Mouse (Mus musculus) forebrain, embryonic 13.5 days (tissue): ENCODE data around the gene Lcmt2. TPM values are rescaled to one million over a fixed set of nuclear protein-coding genes. Genes with fewer than 3 reads are reported as not detected.

Source experiments
- ATAC-seq: fragments of 200-750 bp; cut with Nextera tagmentation; 2 replicates; pipeline ENCODE4 v1.8.0; 2017
- H3K27ac ChIP-seq: fragments of 300-500 bp; sonication (generic); 2 replicates; pipeline ENCODE4 v1.5.1; 2015; ENCODE audit warnings: inconsistent platforms, mild to moderate bottlenecking, moderate library complexity
- H3K27me3 ChIP-seq: fragments of 300-500 bp; sonication (generic); 2 replicates; pipeline ENCODE4 v1.6.1; 2015; ENCODE audit warnings: mild to moderate bottlenecking, inconsistent platforms
- H3K36me3 ChIP-seq: fragments of 300-500 bp; sonication (generic); 2 replicates; pipeline ENCODE4 v1.6.1; 2015; ENCODE audit warnings: mild to moderate bottlenecking, inconsistent platforms; ENCODE audit not compliant: poor library complexity, severe bottlenecking
- H3K4me1 ChIP-seq: fragments of 300-500 bp; sonication (generic); 2 replicates; pipeline ENCODE4 v1.6.1; 2015; ENCODE audit warnings: inconsistent platforms
- H3K4me2 ChIP-seq: fragments of 300-500 bp; sonication (generic); 2 replicates; pipeline ENCODE4 v1.6.1; 2015; ENCODE audit warnings: inconsistent platforms, mild to moderate bottlenecking, moderate library complexity
- H3K4me3 ChIP-seq: fragments of 300-500 bp; sonication (generic); 2 replicates; pipeline ENCODE4 v1.5.1; 2015; ENCODE audit warnings: mild to moderate bottlenecking, inconsistent platforms
- H3K9ac ChIP-seq: fragments of 300-500 bp; sonication (generic); 2 replicates; pipeline ENCODE4 v1.6.1; 2015; ENCODE audit warnings: mild to moderate bottlenecking, inconsistent platforms
- H3K9me3 ChIP-seq: fragments of 300-500 bp; sonication (generic); replicated peaks from 2 replicates; pipeline ENCODE4 v1.6.1; 2016; ENCODE audit warnings: inconsistent platforms
- WGBS: fragments of 180-500 bp; shearing (Covaris S2); methylation state at CpG from one replicate; pipeline ENCODE4 v1.1.7; 2015; 5-methylcytosine and 5-hydroxymethylcytosine counted together
- polyA plus RNA-seq: library from polyadenylated mRNA; unstranded; fragments of >200 nt; fragmentation: Nextera tagmentation; extraction: Ambion mirVana; gene quantifications from 2 replicates; pipeline ENCODE4 v1.2.1, GENCODE M21; 2015

Gene Lcmt2
- polyA plus RNA-seq, 1 experiment from 2014 or later: 26.6 TPM

DNA sequence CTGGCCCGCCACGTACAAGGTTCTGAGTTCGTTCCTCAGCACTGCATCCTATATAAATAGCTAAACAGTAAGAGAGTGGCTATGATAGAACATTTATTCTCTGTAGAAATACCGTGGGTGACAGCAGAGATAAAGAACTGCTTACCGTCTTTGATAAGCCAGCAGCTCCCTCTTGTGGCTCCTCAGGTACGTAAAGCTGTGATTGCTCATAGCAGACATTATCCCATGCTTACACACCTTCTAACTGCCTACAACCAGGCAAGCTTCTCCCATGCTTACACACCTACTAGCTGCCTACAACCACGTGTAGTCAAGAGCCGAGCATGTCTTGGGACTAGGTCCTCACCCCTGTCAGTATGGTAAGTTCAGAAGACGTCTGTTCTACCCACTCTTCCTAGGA lies 38.4 kb downstream of the Lcmt2 start:
- ATAC-seq: no peak
- Histone ChIP-seq H3K4me2 (no peak overlapping the region), H3K27me3 (no peaks in the 10 kb centered on the region), H3K9me3 (no peaks in the 10 kb centered on the region), H3K4me3 (no peak overlapping the region), H3K4me1 (no peaks in the 10 kb centered on the region), H3K36me3 (no peaks in the 10 kb centered on the region), H3K9ac (no peak overlapping the region), H3K27ac (no peak overlapping the region)
- WGBS: 26% methylated on average over 9 of the region's 9 CpGs

DNA sequence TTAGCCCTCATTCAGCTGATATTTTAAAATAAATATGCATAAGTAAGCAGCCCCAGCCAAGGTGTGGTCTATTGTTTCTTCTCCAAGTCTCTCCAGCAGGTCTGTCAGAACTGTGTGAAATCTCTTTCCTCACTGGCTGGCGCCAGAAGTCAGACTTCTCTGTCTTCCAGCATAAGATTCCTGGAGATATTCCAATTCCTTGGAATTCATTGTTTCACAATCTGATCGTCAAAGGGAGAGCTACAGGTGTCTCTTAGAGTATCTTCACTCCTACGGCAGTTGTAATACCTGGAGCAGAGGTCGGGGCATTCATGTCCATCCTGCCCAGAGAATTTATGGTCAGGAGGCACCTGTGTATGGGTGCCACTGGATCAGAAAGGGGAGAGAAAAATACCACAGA lies 50.7 kb downstream of the Lcmt2 start:
- no peak for ATAC-seq
- Histone ChIP-seq H3K27me3 (no peaks in the 10 kb centered on the region), H3K4me3 (no peak overlapping the region), H3K27ac (no peak overlapping the region), H3K9ac (no peak overlapping the region), H3K4me2 (no peak overlapping the region), H3K36me3 (no peaks in the 10 kb centered on the region), H3K4me1 (no peaks in the 10 kb centered on the region), H3K9me3 (no peaks in the 10 kb centered on the region)
- WGBS: 75% methylated on average over 4 of the region's 4 CpGs

DNA sequence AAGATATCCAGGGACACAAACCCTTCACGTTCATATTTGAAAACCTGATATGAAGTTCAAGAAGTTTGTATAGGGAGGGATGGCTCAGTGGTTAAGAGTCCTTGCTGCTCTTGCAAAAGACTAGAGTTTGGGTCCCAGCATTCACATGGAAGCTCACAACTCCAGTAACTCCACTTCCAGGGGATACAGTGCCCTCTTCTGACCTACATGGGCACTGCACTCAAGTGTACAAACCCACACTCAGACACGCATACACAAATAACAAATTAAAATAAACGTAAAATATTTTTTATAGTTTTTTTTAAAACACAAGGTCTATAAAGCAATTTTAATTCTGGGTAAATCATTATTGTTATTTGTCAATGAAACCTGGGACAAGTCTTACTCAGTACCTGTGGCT lies 51.9 kb downstream of the Lcmt2 start:
- 93% methylated on average over 3 of the region's 3 CpGs for WGBS
- H3K9ac ChIP-seq: no peak overlapping the region
- H3K27ac ChIP-seq: no peak overlapping the region
- no peaks in the 10 kb centered on the region for H3K36me3 ChIP-seq
- no peaks in the 10 kb centered on the region for H3K27me3 ChIP-seq
- no peaks in the 10 kb centered on the region for H3K9me3 ChIP-seq
- no peak overlapping the region for H3K4me2 ChIP-seq
- H3K4me1 ChIP-seq: no peaks in the 10 kb centered on the region
- ATAC-seq: no peak
- H3K4me3 ChIP-seq: no peak overlapping the region

DNA sequence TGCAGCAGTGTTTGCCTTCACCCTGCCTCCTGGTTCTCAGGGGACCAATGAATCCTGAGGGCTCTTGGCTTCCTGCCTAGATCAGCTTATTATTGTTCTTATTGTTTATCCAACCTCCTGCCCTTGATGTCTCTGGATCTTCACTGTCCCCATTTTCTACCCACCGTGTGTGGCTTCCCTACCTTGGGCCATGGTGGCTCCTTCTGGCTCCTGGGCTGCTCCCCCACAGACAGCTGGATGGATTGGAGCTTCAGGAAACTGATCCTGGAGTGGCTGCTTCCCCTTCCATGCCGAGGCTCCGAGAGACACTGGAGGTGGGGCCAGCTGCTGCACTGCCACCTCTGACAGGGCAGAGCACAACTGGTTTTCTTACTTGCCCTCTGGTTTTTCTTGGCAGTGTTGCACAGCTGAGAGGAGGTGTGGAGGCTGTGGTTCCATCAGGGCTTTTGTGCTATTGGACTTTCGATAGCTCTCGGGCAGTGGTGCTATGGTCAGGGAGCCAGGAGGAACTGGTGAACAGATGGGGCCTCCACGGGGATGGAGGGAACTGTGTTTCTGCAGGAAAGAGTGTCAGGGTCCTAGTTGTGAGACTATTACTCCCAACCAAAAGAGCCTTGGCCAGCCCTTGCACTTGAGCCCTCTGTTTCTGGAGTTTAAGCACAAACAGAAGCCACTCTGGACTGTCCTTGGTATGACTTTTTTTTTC lies 54.8 kb downstream of the Lcmt2 start, which contains the start of gene Tgm5:
Gene Tgm5, minus strand, starts transcription at position 362 of the 706 bp plus-strand sequence.
- no peak within 1 kb of the TSS for H3K4me3 ChIP-seq
- 64% methylated on average over 6 of the region's 6 CpGs for WGBS
- no peak within 1 kb of the TSS for H3K27ac ChIP-seq
- no peaks in the 10 kb centered on the region for H3K27me3 ChIP-seq
- no peaks in the 10 kb centered on the region for H3K9me3 ChIP-seq
- no peaks in the 10 kb centered on the region for H3K4me1 ChIP-seq
- ATAC-seq: no peak
- H3K9ac ChIP-seq: no peak within 1 kb of the TSS
- no peak within 1 kb of the TSS for H3K4me2 ChIP-seq
- H3K36me3 ChIP-seq: no peaks in the 10 kb centered on the region

DNA sequence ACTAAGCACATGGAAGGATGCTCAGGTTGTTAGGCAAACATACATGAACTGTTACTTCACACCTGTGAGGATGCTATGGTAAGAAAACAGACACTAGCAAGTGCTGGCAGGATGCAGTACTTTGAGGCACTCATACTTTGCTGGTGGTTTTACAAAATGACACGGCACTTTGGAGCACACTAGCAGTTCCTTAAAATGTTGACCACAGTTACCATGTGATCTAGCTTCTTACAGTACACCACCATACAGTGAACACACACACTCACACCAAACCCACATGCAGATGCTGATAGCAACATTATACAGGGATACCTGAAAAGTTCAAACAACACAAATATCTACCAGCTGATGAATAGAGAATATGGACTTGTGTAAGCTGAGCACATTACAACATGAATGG lies 57.8 kb downstream of the Lcmt2 start:
- 88% methylated on average over 1 of the region's 1 CpGs for WGBS
- no peak overlapping the region for H3K4me2 ChIP-seq
- ATAC-seq: no peak

More for the DNA sequence above, 57.8 kb downstream of the Lcmt2 start:
- Histone ChIP-seq H3K4me3 (no peak overlapping the region), H3K27ac (no peak overlapping the region), H3K4me1 (no peaks in the 10 kb centered on the region), H3K36me3 (no peaks in the 10 kb centered on the region), H3K9ac (no peak overlapping the region), H3K27me3 (no peaks in the 10 kb centered on the region), H3K9me3 (no peaks in the 10 kb centered on the region)

Other genes with a start within 250 kb of the Lcmt2 start
- 32.1 and 34.9 TPM in 2 replicates for gene Ubr1, start 169.9 kb downstream of the Lcmt2 start, polyA plus RNA-seq
- 4.6 and 5.3 TPM in 2 replicates for gene Tmem62, start 163.6 kb downstream of the Lcmt2 start, polyA plus RNA-seq
- gene Ccndbp1, start 132.2 kb downstream of the Lcmt2 start, polyA plus RNA-seq: 61.6 TPM in 2 replicates
- gene Epb42, start 103.6 kb downstream of the Lcmt2 start, polyA plus RNA-seq: 0.59 and 0.67 TPM in 2 replicates
- 0.10 TPM in 1 of 2 replicates, not detected in the other for gene Tgm5, start 54.8 kb downstream of the Lcmt2 start, polyA plus RNA-seq
- not detected in 2 replicates for gene Tgm7, start 30.9 kb downstream of the Lcmt2 start, polyA plus RNA-seq
- 28.7 and 29.9 TPM in 2 replicates for gene Adal, start 225 bp downstream of the Lcmt2 start, polyA plus RNA-seq
- 68.8 and 70.4 TPM in 2 replicates for gene Tubgcp4, start 30.0 kb upstream of the Lcmt2 start, polyA plus RNA-seq
- 11.9 and 12.1 TPM in 2 replicates for gene Zscan29, start 30.5 kb upstream of the Lcmt2 start, polyA plus RNA-seq
- gene Trp53bp1, start 130.8 kb upstream of the Lcmt2 start, polyA plus RNA-seq: 179 and 204 TPM in 2 replicates
- gene Map1a, start 148.9 kb upstream of the Lcmt2 start, polyA plus RNA-seq: 13.2 and 14.7 TPM in 2 replicates
- 14.0 and 15.5 TPM in 2 replicates for gene Ppip5k1, start 214.7 kb upstream of the Lcmt2 start, polyA plus RNA-seq
- gene Ckmt1, start 217.1 kb upstream of the Lcmt2 start, polyA plus RNA-seq: 11.3 and 11.9 TPM in 2 replicates
- gene Strc, start 246.5 kb upstream of the Lcmt2 start, polyA plus RNA-seq: not detected in 2 replicates